16 mouse cellular contexts compared by ENCODE assay signal in genomic region chr1:169138404-169139183, GRCm38 (mm10).
DNase-seq lines count a peak whose midpoint lies in the region; ATAC-seq and TF ChIP-seq lines count a peak whose summit lies in the region.
"Had no signal": no experiment of that assay in that cellular context is flagged by ENCODE, and none has a peak within 500 bp of the region (broad histone marks: within the 10 kb centered on the region; RNA-seq: fewer than 3 reads in every experiment).

No protein-coding gene starts in this region.

- no peaks in the 10 kb centered on the region for H3K27me3 ChIP-seq in kidney, adult 2 months (replicated peaks; ENCODE audit: control insufficient read depth, insufficient read depth, low read length)
- H3K27me3 ChIP-seq in hindbrain, embryonic 14.5 days (ENCODE audit: control insufficient read depth, insufficient read depth, low read length), result no peaks in the 10 kb centered on the region
- no peaks in the 10 kb centered on the region for H3K27me3 ChIP-seq in midbrain, embryonic 14.5 days (ENCODE audit: control insufficient read depth, insufficient read depth, low read length)
- H3K27me3 ChIP-seq: heart, embryonic 15.5 days; liver, embryonic 12.5 days had no signal

- no peaks in the 10 kb centered on the region for H3K36me3 ChIP-seq in kidney, adult 2 months (ENCODE audit: control insufficient read depth, insufficient read depth, low read length)
- no peaks in the 10 kb centered on the region for H3K36me3 ChIP-seq in hindbrain, embryonic 14.5 days (replicated peaks; ENCODE audit: control insufficient read depth, insufficient read depth)
- no peaks in the 10 kb centered on the region for H3K36me3 ChIP-seq in midbrain, embryonic 14.5 days (ENCODE audit: control insufficient read depth, insufficient read depth, low read length)
- H3K36me3 ChIP-seq: heart, embryonic 15.5 days; liver, embryonic 12.5 days had no signal

- H3K27ac ChIP-seq in kidney, adult 2 months (ENCODE audit: insufficient read depth, low read depth, low read length), result peak overlapping the region; percentile 68
- H3K27ac ChIP-seq in hindbrain, embryonic 14.5 days, result peak overlapping the region; percentile 29; the same call in 1 of the 2 replicates
- peak overlapping the region; percentile 14; the same call in 1 of the 2 replicates for H3K27ac ChIP-seq in midbrain, embryonic 14.5 days (replicated peaks; ENCODE audit: low read depth, low read length)
- no peak overlapping the region for H3K27ac ChIP-seq in layer of hippocampus, adult 2 months
- H3K27ac ChIP-seq: gastrocnemius, adult 2 months; heart, adult 2 months; heart, embryonic 15.5 days; liver, embryonic 12.5 days had no signal

- peaks cover 10% of the 10 kb centered on the region for H3K9me3 ChIP-seq in hindbrain, embryonic 14.5 days (ENCODE audit: control insufficient read depth, low read length)
- H3K9me3 ChIP-seq in midbrain, embryonic 14.5 days (ENCODE audit: control insufficient read depth, low read length), result no peaks in the 10 kb centered on the region
- H3K9me3 ChIP-seq: heart, embryonic 15.5 days; liver, embryonic 12.5 days had no signal

- H3K4me3 ChIP-seq in kidney, adult 2 months (ENCODE audit: insufficient read depth, low read depth, low read length), result no peak overlapping the region
- H3K4me3 ChIP-seq in hindbrain, embryonic 14.5 days (replicated peaks; ENCODE audit: low read length), result no peak overlapping the region
- H3K4me3 ChIP-seq in midbrain, embryonic 14.5 days (replicated peaks; ENCODE audit: low read depth, low read length), result no peak overlapping the region
- H3K4me3 ChIP-seq in layer of hippocampus, adult 2 months, result no peak overlapping the region
- H3K4me3 ChIP-seq: erythroblast, embryonic 14.5 days; gastrocnemius, adult 2 months; heart, adult 2 months; heart, embryonic 15.5 days; liver, embryonic 12.5 days had no signal

- no peak for TF ChIP-seq CTCF in kidney, adult 2 months (conservative IDR thresholded peaks at IDR 0.05; ENCODE audit: insufficient read depth, insufficient read length, low read depth, low read length)
- TF ChIP-seq CTCF in brain, embryonic 14.5 days (IDR thresholded peaks at IDR 0.05; ENCODE audit: borderline replicate concordance, extremely low read depth, insufficient read depth, insufficient read length), result no peak
- no peak for TF ChIP-seq CTCF in layer of hippocampus, adult 2 months (conservative IDR thresholded peaks at IDR 0.05)

- 45% methylated on average over 6 of the region's 6 CpGs for WGBS in kidney, adult 2 months
- 38% methylated on average over 6 of the region's 6 CpGs for WGBS in hindbrain, embryonic 14.5 days
- 44% methylated on average over 6 of the region's 6 CpGs for WGBS in midbrain, embryonic 14.5 days

- H3K9ac ChIP-seq in hindbrain, embryonic 14.5 days, result no peak overlapping the region
- no peak overlapping the region for H3K9ac ChIP-seq in midbrain, embryonic 14.5 days (replicated peaks; ENCODE audit: low read length)
- H3K9ac ChIP-seq: heart, embryonic 15.5 days; liver, embryonic 12.5 days had no signal

- no peak overlapping the region for H3K4me2 ChIP-seq in hindbrain, embryonic 14.5 days (replicated peaks)
- H3K4me2 ChIP-seq in midbrain, embryonic 14.5 days (ENCODE audit: low read length), result no peak overlapping the region
- H3K4me2 ChIP-seq: heart, embryonic 15.5 days; liver, embryonic 12.5 days had no signal

- no peak for TF ChIP-seq POLR2A in kidney, adult 2 months (IDR thresholded peaks at IDR 0.05; ENCODE audit: low read depth, low read length)
- TF ChIP-seq POLR2A in brain, embryonic 14.5 days (IDR thresholded peaks at IDR 0.05; ENCODE audit: borderline replicate concordance, extremely low read depth, insufficient read depth, insufficient read length, poor library complexity, severe bottlenecking), result no peak

- peak; percentile 60; the same call in 1 of the 2 replicates for ATAC-seq in hindbrain, embryonic 14.5 days (ENCODE audit: low FRiP score)
- ATAC-seq in midbrain, embryonic 14.5 days (ENCODE audit: low FRiP score, low TSS enrichment), result peak; percentile 53; the same call in 1 of the 2 replicates
- ATAC-seq: liver, embryonic 12.5 days had no signal

- peak; percentile 80 for DNase-seq in kidney, adult 2 months
- DNase-seq in kidney, postnatal 25 days, result no peak
- DNase-seq in brain, embryonic 14.5 days (ENCODE audit: low read depth), result peak; percentile 62
- DNase-seq in hindbrain, embryonic 14.5 days (ENCODE audit: low spot score), result no peak
- peak; percentile 42 for DNase-seq in midbrain, embryonic 14.5 days
- no peak for DNase-seq in right cerebral cortex, postnatal 4 days
- no peak for DNase-seq in layer of hippocampus, adult 2 months (ENCODE audit: low spot score in 2 of 2)
- DNase-seq: adrenal gland, adult 8-10 months; B cell, adult 2 months; cerebellum, adult 11 months; heart, adult 2 months; right cerebral cortex, adult 18-20 months had no signal

- no peaks in the 10 kb centered on the region for H3K4me1 ChIP-seq in kidney, adult 2 months (ENCODE audit: control insufficient read depth, insufficient read depth, low read length)
- peaks cover 14% of the 10 kb centered on the region for H3K4me1 ChIP-seq in hindbrain, embryonic 14.5 days (replicated peaks; ENCODE audit: control insufficient read depth, insufficient read depth, low read length)
- peaks cover 8% of the 10 kb centered on the region; the same call in 1 of the 2 replicates for H3K4me1 ChIP-seq in midbrain, embryonic 14.5 days (ENCODE audit: control insufficient read depth, insufficient read depth, low read length)
- H3K4me1 ChIP-seq: liver, embryonic 12.5 days had no signal

Comparison
In these comparisons a context has a peak if more than half of its experiments do, and no peak if none do; other contexts are left out.
1. DNase-seq: peak in kidney, adult 2 months (single experiment), brain, embryonic 14.5 days (single experiment) and midbrain, embryonic 14.5 days (single experiment); none in kidney, postnatal 25 days (0 of 2), hindbrain, embryonic 14.5 days (single experiment), right cerebral cortex, postnatal 4 days (single experiment) and layer of hippocampus, adult 2 months (0 of 2).